Mouse (Mus musculus) macrophage (primary cell): ENCODE results near the gene Elp4. TPM values are rescaled to one million over a fixed set of nuclear protein-coding genes. Genes with fewer than 3 reads are reported as not detected.

Source experiments
- H3K27ac ChIP-seq: fragments of 350-480 bp; formaldehyde crosslinking; 2 replicates; pipeline ENCODE4 v1.9.0; 2021
- H3K36me3 ChIP-seq: fragments of 350-480 bp; formaldehyde crosslinking; 2 replicates; pipeline ENCODE4 v1.9.0; 2021; ENCODE audit errors: inconsistent target
- H3K4me3 ChIP-seq: fragments of 350-480 bp; formaldehyde crosslinking; 2 replicates; pipeline ENCODE4 v1.9.0; 2021; ENCODE audit errors: inconsistent target
- H3K79me2 ChIP-seq: fragments of 350-480 bp; formaldehyde crosslinking; 2 replicates; pipeline ENCODE4 v1.9.0; 2021; ENCODE audit errors: inconsistent target
- WGBS: methylation state at CpG from one replicate; pipeline ENCODE4 v1.1.7; 2026; ENCODE audit warnings: inconsistent platforms; ENCODE audit not compliant: missing documents; 5-methylcytosine and 5-hydroxymethylcytosine counted together
- polyA plus RNA-seq: library from polyadenylated mRNA; stranded (reverse); fragments of 250-400 nt; gene quantifications from 3 replicates; pipeline ENCODE4 v1.2.4, GENCODE M21; 2018; ENCODE audit warnings: inconsistent platforms

Gene Elp4
- polyA plus RNA-seq, 1 experiment from 2014 or later, result 3.1 TPM

- Histone ChIP-seq H3K27ac (no peak overlapping the region), H3K36me3 (no peaks in the 10 kb centered on the region), H3K4me3 (no peak overlapping the region), H3K79me2 (no peaks in the 10 kb centered on the region)
These were observed 52.6 kb downstream of the Elp4 start for GRCm38 (mm10) chr2:105851714-105852293.

DNA sequence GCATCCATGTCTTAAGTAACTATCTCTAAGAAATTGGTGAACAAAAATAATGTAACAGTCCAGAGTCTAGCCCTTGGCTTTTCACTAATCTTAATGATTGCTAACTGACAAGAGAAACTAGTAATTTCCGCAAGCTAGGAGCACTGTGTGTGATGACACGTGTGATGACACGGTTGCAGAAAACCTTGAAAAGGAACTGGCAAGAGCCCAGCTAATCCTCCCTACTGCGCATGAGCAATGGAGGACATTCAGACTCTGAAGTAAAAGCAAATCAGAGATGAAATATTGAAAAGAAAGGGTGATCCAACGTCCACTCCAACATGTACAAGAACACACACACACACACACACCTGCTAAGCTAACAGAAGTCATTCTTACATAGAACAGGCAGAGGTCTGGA, 61.2 kb downstream of the Elp4 start:
- no peak overlapping the region for H3K4me3 ChIP-seq
- WGBS, result 95% methylated on average over 5 of the region's 5 CpGs
- no peak overlapping the region for H3K27ac ChIP-seq
- no peaks in the 10 kb centered on the region for H3K36me3 ChIP-seq
- no peaks in the 10 kb centered on the region for H3K79me2 ChIP-seq

DNA sequence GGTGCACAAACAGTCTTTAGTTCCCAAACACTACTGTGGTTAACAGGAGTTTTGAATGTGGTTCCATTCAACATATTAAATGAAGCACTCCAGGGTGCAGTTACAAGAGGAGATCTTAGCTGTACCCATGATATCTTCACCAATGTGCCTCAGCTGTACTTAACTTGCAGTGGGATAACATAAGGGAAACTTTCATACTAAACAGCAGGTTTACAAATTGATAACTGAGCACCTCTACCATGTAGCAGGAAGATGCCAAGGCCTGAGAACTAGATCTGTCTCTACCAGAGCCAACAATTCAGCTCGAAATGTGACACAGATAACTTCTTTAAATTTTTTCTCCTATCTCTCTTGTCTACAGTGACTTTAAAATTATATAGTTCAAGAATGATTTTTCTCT, 86.4 kb downstream of the Elp4 start:
- H3K79me2 ChIP-seq, result no peaks in the 10 kb centered on the region
- H3K36me3 ChIP-seq, result no peaks in the 10 kb centered on the region
- H3K27ac ChIP-seq, result no peak overlapping the region
- H3K4me3 ChIP-seq, result no peak overlapping the region
- 100% methylated on average over 1 of the region's 1 CpGs for WGBS

- WGBS, result 97% methylated on average over 3 of the region's 3 CpGs
- no peak overlapping the region for H3K27ac ChIP-seq
- H3K4me3 ChIP-seq, result no peak overlapping the region
- H3K36me3 ChIP-seq, result no peaks in the 10 kb centered on the region
- no peaks in the 10 kb centered on the region for H3K79me2 ChIP-seq
These were observed 89.2 kb downstream of the Elp4 start for GRCm38 (mm10) chr2:105815170-105815569.

GRCm38 (mm10) chr2:105813041-105813440, 91.3 kb downstream of the Elp4 start:
- Histone ChIP-seq H3K36me3 (no peaks in the 10 kb centered on the region), H3K79me2 (no peaks in the 10 kb centered on the region), H3K4me3 (no peak overlapping the region), H3K27ac (no peak overlapping the region)
- WGBS, result 86% methylated on average over 3 of the region's 3 CpGs

GRCm38 (mm10) chr2:105810286-105810685, 94.1 kb downstream of the Elp4 start:
- Histone ChIP-seq H3K27ac (no peak overlapping the region), H3K36me3 (no peaks in the 10 kb centered on the region), H3K79me2 (no peaks in the 10 kb centered on the region), H3K4me3 (no peak overlapping the region)
- WGBS, result 81% methylated on average over 2 of the region's 2 CpGs

DNA sequence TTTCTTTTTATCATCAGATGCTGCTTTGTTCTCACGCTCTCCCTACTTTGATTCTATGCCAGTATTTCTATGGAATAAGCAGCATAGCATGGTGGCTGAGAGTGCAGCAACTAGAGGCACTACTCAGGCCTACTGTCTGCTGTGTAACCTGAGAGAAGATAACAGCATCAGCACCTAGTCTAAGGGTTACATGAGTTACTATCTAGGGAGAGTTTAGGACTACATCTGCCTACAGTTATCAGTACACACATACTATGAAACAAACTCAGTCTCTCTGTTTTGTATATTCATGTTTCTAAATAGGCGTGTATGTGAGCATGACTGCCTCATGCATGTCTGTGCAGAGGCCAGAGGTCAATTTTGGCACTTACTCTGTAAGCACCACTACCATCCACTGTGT, 97.8 kb downstream of the Elp4 start:
- H3K4me3 ChIP-seq, result no peak overlapping the region
- WGBS, result 97% methylated on average over 2 of the region's 2 CpGs
- no peak overlapping the region for H3K27ac ChIP-seq
- no peaks in the 10 kb centered on the region for H3K79me2 ChIP-seq
- H3K36me3 ChIP-seq, result no peaks in the 10 kb centered on the region

- Histone ChIP-seq H3K27ac (no peak overlapping the region), H3K4me3 (no peak overlapping the region), H3K79me2 (no peaks in the 10 kb centered on the region), H3K36me3 (no peaks in the 10 kb centered on the region)
- WGBS, result 93% methylated on average over 4 of the region's 4 CpGs
These were observed 98.3 kb downstream of the Elp4 start for GRCm38 (mm10) chr2:105806047-105806446.

DNA sequence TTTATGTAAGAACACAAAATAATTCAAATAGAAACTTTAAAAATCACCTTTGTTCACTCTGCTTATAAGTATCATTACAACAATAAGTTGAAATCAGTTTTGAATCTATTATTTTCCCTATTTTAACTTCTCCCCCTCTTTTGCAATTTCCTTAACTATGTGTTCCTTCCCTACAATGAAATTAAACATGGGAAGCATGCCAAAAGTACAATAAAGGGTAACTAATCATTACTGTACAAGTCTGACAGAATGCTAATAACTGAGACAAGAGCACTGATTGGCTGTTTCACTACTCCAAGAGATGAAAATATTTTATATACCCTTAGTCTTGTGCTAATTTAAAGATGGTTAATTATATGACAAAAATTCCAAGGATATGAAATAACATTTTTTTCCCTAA, 99.2 kb downstream of the Elp4 start:
- Histone ChIP-seq H3K79me2 (no peaks in the 10 kb centered on the region), H3K4me3 (no peak overlapping the region), H3K36me3 (no peaks in the 10 kb centered on the region), H3K27ac (no peak overlapping the region)

DNA sequence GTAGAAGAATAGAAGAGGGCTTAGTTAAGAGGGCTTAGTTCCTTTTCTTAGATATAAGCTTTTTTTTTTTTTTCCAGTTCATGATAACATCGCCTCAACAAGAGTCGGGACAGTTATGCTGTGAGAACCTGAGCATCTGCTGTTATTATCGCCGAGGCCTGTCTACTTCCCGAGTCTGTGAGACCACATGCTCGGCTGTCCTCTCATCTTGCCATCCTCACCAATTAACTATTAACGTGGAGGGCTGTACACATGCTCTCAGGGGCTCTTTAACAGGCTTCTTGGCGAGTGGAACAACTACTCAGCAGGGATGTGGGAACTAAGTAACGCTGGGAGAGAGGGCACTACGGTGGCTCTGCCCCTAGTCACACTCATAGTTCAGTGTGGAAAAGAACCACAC, 99.9 kb downstream of the Elp4 start:
- 89% methylated on average over 9 of the region's 10 CpGs for WGBS
- no peak overlapping the region for H3K4me3 ChIP-seq

GRCm38 (mm10) chr2:105803427-105803826, 100.9 kb downstream of the Elp4 start:
- WGBS, result 87% methylated on average over 5 of the region's 5 CpGs
- no peaks in the 10 kb centered on the region for H3K79me2 ChIP-seq

More for the DNA sequence above, 99.9 kb downstream of the Elp4 start:
- no peak overlapping the region for H3K27ac ChIP-seq
- H3K36me3 ChIP-seq, result no peaks in the 10 kb centered on the region
- H3K79me2 ChIP-seq, result no peaks in the 10 kb centered on the region

DNA sequence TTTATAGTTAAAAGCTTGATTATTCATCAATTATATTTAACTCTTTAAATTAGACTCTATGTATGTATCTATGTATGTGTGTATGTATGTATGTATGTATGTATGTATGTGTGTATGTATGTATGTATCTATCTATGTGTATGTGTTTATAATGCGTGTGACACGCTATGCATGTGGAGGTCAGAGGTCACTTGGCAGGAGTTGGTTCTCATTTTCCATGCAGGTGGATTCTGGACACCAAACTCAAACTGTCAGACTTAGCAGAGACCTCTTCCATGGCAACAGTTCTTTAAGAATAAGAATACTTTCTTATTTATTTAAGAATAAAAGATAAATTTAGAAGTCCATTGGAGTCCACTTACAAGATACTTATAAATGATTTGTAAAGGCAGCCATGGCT, 101.5 kb downstream of the Elp4 start:
- Histone ChIP-seq H3K36me3 (no peaks in the 10 kb centered on the region), H3K79me2 (no peaks in the 10 kb centered on the region), H3K4me3 (no peak overlapping the region), H3K27ac (no peak overlapping the region)
- 96% methylated on average over 2 of the region's 2 CpGs for WGBS

More at GRCm38 (mm10) chr2:105803427-105803826, 100.9 kb downstream of the Elp4 start:
- H3K36me3 ChIP-seq, result no peaks in the 10 kb centered on the region
- no peak overlapping the region for H3K4me3 ChIP-seq
- no peak overlapping the region for H3K27ac ChIP-seq

DNA sequence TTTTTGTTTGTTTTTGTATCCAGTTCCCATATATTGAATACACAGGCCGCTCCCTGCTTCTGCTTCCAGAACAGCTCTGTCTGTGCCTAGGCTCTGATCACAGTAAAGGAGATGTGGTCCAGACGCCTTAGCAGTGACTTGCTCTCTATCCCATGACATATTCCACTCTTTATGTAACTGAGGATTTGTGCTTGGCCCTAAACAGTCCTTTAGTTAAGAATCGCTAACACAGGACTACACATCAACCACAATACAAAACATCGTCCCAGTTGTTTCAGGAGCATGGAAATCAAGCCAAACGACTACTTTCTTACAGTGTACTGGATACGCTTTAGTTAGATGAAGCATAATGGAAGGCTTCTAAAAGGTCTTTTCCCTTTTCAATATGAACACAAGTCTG, 102.8 kb downstream of the Elp4 start:
- WGBS, result 91% methylated on average over 6 of the region's 6 CpGs
- Histone ChIP-seq H3K36me3 (no peaks in the 10 kb centered on the region), H3K4me3 (no peak overlapping the region), H3K79me2 (no peaks in the 10 kb centered on the region), H3K27ac (no peak overlapping the region)

DNA sequence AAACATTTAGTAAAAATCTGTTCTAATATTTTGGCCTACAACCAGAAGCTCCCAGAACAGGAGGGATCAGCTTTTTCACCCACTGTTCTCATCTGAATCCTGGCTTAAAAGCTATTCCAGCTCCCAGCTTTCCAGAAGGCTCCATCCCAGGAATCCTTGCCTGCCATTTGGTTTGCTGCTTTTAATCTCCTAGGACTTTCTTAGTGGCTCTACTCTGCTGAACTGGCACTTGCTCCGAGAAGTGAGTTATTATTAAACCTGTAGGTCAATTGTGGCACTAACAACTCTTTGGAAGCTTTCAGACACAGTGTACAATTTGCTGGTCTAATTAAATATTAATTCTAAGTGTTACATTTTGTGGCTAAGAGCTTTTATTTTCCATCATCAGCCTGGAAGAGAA, 103.7 kb downstream of the Elp4 start:
- H3K36me3 ChIP-seq, result no peaks in the 10 kb centered on the region
- H3K4me3 ChIP-seq, result no peak overlapping the region
- 94% methylated on average over 1 of the region's 1 CpGs for WGBS
- no peak overlapping the region for H3K27ac ChIP-seq
- no peaks in the 10 kb centered on the region for H3K79me2 ChIP-seq

DNA sequence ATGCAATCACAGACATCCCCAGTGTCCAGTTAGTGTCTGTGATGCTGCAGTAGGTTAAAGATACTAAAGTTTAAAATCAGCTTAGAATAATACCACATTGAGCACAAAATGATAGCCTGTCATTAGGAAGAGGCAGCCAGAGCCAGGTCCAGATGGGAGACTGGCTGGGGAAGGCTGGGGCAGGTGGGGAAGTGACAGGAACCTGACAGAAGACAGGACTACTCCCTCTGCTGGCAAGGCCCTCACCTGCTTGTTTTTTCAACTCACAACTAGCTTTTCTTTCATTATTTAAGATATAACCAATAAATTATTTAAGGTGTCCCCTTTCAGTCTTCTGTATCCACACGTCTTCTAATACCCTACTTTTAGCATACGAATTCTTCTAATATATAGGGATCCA, 104.5 kb downstream of the Elp4 start:
- Histone ChIP-seq H3K4me3 (no peak overlapping the region), H3K79me2 (no peaks in the 10 kb centered on the region), H3K36me3 (no peaks in the 10 kb centered on the region), H3K27ac (no peak overlapping the region)
- WGBS, result 90% methylated on average over 2 of the region's 2 CpGs

- Histone ChIP-seq H3K4me3 (no peak overlapping the region), H3K36me3 (no peaks in the 10 kb centered on the region), H3K79me2 (no peaks in the 10 kb centered on the region), H3K27ac (no peak overlapping the region)
These were observed 106.5 kb downstream of the Elp4 start for GRCm38 (mm10) chr2:105797842-105798241.
